Mouse (Mus musculus): ENCODE measurements around the gene Zfp981. TPM values are rescaled to one million over a fixed set of nuclear protein-coding genes. Genes with fewer than 3 reads are reported as not detected.
"Not testable (repeated sequence)": the region's sequence is repeated elsewhere in the genome, so short reads cannot be mapped to it uniquely, and the experiment has no call there.

The Zfp981 gene
- total RNA-seq, 2 experiments from 2014 or later, result 0.63 to 1.0 TPM

DNA sequence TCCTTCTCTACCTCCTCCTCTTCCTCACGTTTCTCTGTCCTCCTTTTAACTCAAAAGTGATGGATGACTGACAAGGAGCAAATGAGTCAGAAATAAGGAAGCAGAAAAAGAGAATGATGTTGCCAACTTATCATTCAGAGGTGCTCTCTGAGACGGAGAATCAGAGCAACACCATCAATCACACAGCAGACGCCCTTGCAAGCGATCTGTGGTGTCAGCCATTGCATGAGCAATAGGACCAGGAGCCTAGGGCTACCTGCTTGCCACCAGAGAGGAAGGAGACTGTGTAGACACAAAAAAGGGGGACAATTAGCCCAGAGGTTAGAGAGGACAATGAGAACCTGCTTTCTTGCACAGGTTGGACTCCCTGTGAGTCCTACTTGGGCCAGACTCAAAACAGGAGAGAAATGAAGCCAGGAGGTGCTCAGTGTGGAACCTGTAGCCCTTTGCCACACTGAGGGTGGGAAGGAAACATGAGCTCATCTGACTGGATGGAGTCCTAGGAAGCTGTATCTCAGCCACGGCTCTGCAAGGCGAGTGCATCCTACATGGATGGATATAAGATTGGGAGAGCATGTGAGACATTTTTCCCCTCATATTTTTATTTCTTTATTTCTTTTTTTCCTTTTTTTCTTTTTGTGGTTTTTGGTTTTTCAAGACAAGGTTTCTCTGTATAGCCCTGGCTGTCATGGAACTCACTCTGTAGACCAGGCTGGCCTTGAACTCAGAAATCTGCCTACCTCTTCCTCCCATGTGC lies 16.5 kb upstream of the Zfp981 start:
- not testable (repeated sequence) for DNase-seq (ENCODE audit: low spot score in 2 of 2)

DNA sequence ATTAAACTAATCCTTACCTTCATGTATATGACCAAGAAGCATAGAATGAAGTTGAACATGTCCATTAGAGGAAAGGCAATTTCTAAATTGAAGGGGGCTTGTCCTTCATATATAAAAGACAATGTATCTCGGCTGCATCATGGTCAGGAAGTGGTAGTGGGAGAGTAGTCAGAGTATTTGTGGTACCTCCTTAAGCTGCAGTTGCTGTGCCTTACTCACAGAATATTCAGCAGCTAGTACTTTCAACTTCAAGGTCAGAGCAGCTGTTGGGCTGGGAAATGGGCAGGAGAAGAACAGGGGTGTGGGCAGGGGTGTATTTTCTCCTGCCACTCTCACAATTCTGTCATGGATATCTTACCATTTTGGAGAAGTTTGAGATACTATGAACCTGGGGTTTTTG lies 15.1 kb upstream of the Zfp981 start:
- not testable (repeated sequence) for DNase-seq (ENCODE audit: low spot score in 2 of 2)

- not testable (repeated sequence) for DNase-seq (ENCODE audit: low spot score in 2 of 2)
These were observed 12.6 kb upstream of the Zfp981 start for GRCm38 (mm10) chr4:146489196-146489595.

DNA sequence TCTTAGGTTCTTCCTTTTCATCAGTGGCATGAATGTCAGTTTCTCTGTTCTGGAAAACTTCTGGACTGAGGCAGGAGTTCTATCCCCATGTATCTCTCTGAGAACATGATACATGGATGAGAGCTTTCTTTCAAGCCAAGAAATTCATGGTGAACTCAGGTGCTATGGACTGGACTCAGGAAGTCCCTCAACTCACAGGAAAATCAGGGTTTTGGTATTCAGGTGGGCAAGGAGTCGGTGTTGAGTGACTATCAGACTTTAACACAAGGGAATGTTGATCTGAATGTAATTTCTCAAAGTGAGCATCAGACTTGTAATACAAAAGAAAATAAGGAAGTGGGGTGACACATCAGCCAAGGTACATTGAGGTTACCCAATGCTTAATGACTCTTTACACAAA lies 9.8 kb upstream of the Zfp981 start:
- not testable (repeated sequence) for DNase-seq (ENCODE audit: low spot score in 2 of 2)

GRCm38 (mm10) chr4:146492439-146492838 lies 9.4 kb upstream of the Zfp981 start:
- DNase-seq (ENCODE audit: low spot score in 2 of 2), result no peak

DNA sequence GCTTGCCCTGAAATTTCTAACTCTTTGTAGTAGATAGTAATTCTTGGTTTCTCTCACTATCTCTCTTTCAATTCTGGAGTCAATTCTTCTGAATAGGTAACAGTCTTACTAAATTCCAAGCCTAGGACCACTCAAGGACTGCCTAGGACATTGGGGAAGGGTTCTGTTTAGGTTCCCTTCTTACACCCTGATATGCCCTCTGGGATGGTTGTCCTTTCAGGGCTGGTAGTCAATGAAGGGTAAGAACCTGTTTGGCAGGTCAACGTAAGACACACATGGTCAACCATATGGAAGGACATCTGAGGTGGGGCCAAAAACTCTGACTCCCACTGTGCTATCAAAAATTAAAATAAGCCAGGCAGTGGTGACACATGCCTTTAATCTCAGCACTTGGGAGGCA lies 9.0 kb upstream of the Zfp981 start:
- DNase-seq (ENCODE audit: low spot score in 2 of 2), result no peak

GRCm38 (mm10) chr4:146493319-146493907 lies 8.4 kb upstream of the Zfp981 start:
- not testable (repeated sequence) for DNase-seq (ENCODE audit: low spot score in 2 of 2)

- DNase-seq (ENCODE audit: low spot score in 2 of 2), result no peak
These were observed 6.8 kb upstream of the Zfp981 start for GRCm38 (mm10) chr4:146494980-146495379.

DNA sequence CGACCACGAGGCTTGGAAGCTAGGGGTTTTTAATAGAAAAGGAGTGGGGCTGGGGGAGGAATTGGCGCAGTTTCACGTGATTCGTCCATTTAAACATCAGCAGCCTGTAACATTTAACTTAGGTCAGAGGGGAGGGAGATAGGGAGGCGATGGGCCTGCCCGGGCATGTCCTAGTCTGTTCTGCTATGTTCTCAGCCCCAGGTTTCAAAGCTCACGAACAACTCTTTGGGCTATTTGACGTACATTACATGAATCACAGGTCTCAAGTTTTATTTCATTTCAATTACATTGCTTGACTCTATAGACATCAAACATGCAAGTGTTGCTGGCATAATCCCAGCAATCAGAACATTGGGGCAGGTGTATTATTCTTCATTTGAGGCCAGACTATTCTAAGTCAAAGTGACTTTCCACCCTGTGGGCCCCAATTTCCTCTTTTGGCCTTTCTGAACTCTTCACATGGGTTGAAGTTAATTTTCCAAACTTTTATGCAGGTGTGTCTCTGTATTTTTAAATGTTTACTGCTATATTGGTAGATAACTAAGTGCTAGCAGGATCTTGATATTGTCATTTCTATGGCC lies 4.0 kb upstream of the Zfp981 start:
- not testable (repeated sequence) for DNase-seq (ENCODE audit: low spot score in 2 of 2)

DNA sequence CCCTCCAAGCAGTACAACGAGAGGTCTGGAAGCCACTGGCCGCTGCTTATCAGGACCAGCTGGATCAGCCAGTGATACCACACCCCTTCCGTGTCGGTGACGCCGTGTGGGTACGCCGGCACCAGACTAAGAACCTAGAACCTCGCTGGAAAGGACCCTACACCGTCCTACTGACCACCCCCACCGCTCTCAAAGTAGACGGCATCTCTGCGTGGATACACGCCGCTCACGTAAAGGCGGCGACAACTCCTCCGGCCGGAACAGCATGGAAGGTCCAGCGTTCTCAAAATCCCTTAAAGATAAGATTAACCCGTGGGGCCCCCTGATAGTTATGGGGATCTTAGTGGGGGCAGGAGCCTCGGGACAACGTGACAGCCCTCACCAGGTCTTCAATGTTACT lies 7.2 kb downstream of the Zfp981 start:
- not testable (repeated sequence) for DNase-seq (ENCODE audit: low spot score in 2 of 2)

GRCm38 (mm10) chr4:146511871-146512270 lies 10.0 kb downstream of the Zfp981 start:
- DNase-seq (ENCODE audit: low spot score in 2 of 2), result not testable (repeated sequence)

DNA sequence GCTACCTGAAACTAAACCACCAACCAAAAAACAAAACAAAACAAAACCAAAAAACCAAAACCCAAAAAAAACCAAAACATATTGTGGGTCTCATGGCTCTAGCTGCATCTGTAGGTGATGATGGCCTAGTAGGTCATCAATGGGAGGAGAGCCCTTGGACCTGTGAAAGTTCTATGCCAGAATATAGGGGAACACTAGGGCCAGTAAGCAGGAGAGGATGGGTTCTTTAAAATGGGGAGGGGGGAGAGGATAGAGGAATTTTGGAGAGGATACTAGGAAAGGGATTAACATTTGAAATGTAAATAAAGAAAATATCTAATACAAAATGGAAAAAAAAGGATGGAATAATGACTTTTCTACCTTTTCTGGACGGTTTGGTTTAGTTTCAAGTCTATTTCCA lies 14.6 kb downstream of the Zfp981 start:
- DNase-seq (ENCODE audit: low spot score in 2 of 2), result no peak

GRCm38 (mm10) chr4:146517150-146517549 lies 15.3 kb downstream of the Zfp981 start:
- DNase-seq (ENCODE audit: low spot score in 2 of 2), result not testable (repeated sequence)

DNA sequence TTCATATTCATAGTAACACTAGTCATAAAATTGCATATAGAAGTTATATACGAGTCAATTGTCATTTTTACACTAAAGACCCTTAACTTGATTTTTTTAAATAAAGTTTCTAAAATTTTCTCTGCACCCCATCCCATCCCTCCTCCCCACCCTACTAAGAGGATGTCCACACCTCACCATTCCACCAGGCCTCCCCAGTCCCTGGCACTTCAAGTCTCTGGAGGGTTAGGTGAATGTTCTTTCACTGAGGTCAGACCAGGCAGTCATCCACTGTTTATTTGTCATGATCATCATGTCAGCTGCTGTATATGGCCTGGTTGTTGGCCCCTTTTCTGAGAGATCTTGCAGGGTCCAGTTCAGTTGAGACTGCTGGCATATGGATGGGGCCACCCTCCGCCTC lies 18.9 kb downstream of the Zfp981 start:
- no peak for DNase-seq (ENCODE audit: low spot score in 2 of 2)

DNA sequence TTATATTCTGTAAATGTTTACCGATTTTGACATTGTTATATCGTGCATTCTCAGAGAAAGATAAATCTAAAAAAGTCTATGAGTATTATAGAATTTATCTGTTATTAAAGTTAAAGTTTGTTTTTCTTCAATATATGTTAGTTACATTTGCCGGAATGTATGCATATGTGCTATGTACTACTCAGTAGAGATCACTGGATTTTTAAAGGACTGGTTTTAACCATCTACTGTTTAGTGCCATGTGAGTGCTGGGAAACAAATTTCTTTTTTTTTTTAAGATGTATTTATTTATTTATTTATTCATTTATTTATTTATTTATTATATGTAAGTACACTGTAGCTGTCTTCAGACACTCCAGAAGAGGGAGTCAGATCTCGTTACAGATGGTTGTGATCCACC lies 32.7 kb downstream of the Zfp981 start:
- no peak for DNase-seq (ENCODE audit: low spot score in 2 of 2)

- DNase-seq (ENCODE audit: low spot score in 2 of 2), result no peak
These were observed 34.1 kb downstream of the Zfp981 start for GRCm38 (mm10) chr4:146535883-146536282.

DNA sequence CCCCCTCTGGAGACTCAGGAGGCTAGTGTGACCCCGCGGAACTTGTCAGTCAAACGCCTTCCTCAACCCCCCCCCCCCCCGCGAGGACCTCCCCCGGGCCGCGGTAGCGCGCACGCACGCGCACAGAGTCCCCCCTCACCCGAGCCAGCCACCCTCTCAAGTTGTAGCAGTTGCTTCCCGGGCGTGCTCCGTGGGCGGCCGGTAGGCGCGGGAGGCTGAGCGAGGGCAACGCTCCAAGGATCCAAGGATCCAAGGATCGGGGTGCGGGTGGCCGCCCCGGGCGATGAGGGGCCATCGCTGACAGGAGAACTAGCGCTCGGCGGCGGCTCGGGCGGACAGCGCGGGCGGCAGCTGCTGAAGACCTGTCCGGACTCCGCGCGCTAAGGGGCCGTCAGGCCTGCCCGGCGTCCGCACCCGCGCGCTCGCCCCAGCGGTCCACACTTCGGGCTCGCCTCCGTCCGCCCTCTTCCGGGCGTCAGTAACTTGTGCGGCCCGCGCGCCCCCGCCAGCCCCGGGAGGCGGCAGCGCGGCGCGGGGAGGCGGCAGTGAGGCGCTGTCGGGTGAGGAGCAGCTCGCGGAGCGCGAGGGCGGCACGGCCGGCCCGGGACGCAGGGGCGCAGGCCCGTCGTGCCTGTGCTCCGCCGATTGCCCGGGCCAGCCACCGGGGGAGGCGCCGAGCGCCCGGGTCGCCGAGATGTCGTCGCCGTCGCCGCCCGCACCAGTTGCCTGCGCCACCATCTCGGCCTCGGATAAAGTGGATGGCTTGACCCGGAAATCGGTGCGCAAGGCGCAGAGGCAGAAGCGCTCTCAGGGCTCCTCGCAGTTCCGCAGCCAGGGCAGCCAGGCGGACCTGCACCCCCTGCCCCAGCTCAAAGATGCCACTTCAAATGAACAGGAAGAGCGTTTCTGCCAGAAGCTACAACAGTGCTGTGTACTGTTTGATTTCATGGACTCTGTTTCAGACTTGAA lies 78.4 kb downstream of the Zfp981 start:
- not testable (repeated sequence) for DNase-seq (ENCODE audit: low spot score in 2 of 2)
